In the genomic region with DNA sequence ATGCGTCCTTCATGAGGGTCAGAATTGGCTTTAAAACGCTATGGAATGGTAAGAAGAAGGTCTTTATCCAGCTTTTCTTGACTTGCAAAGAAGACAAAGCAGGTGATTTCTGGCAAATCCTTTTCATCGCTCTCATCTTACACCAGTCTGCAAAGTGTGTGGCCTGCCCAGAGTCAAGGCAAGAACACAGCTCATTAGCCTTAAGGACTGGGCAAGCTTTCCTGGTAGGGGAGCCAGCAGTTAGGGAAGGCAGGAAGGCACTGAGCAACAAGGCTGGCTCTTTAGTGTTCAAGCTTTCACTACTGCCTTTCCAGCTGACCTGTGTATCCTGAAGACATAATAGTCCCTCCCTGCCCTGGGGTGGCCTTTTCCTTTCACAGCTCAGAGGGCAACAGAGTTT, we compare ENCODE assay signal across 12 mouse cellular contexts.
A peak's percentile ranks its signal among the peaks of the same experiment; 100 is the strongest.
DNase-seq lines count a peak whose midpoint lies in the region; ATAC-seq and TF ChIP-seq lines count a peak whose summit lies in the region.
"Had no signal": no experiment of that assay in that cellular context is flagged by ENCODE, and none has a peak within 500 bp of the region (broad histone marks: within the 10 kb centered on the region; RNA-seq: fewer than 3 reads in every experiment).

No protein-coding gene starts in this region.

- TF ChIP-seq EP300 in liver, postnatal 0 days (IDR thresholded peaks at IDR 0.05; ENCODE audit: low read depth) = no peak

- no peaks in the 10 kb centered on the region for H3K4me1 ChIP-seq in midbrain, embryonic 11.5 days (ENCODE audit: control insufficient read depth, insufficient read depth, low read length)
- H3K4me1 ChIP-seq in midbrain, embryonic 10.5 days = peaks cover 5% of the 10 kb centered on the region; the same call in 1 of the 2 replicates
- no peaks in the 10 kb centered on the region; the same call in 1 of the 2 replicates for H3K4me1 ChIP-seq in limb, embryonic 11.5 days (ENCODE audit: control insufficient read depth, insufficient read depth, low read length)
- no peaks in the 10 kb centered on the region for H3K4me1 ChIP-seq in liver, postnatal 0 days (ENCODE audit: insufficient read depth)

- ATAC-seq in midbrain, embryonic 11.5 days (ENCODE audit: low FRiP score) = peak; percentile 53; the same call in 1 of the 2 replicates
- ATAC-seq in limb, embryonic 11.5 days (ENCODE audit: insufficient number of reproducible peaks, low FRiP score, low TSS enrichment, low read depth) = 0 out of 2 replicates have a peak, but pooled peaks have one; percentile 45
- ATAC-seq in liver, postnatal 0 days = no peak
- no peak for ATAC-seq in erythroid progenitor cell, adult 5-6 weeks (replicated peaks; ENCODE audit: low FRiP score, poor library complexity, severe bottlenecking)

- H3K27ac ChIP-seq in midbrain, embryonic 11.5 days (ENCODE audit: low read depth, low read length) = no peak overlapping the region
- no peak overlapping the region for H3K27ac ChIP-seq in midbrain, embryonic 10.5 days (replicated peaks)
- H3K27ac ChIP-seq in limb, embryonic 11.5 days (replicated peaks; ENCODE audit: low read depth, low read length) = no peak overlapping the region
- H3K27ac ChIP-seq in liver, postnatal 0 days (ENCODE audit: low read depth) = no peak overlapping the region
- H3K27ac ChIP-seq: layer of hippocampus, adult 2 months had no signal

- DNase-seq in cerebellum, postnatal 14 days = peak; percentile 20 to 32
- DNase-seq in cerebellum, adult 8-10 months = no peak
- no peak for DNase-seq in midbrain, embryonic 11.5 days (ENCODE audit: low spot score, missing footprints)
- DNase-seq in midbrain, embryonic 10.5 days (ENCODE audit: low spot score) = no peak
- peak; percentile 34 for DNase-seq in limb, embryonic 11.5 days (ENCODE audit: low spot score)
- DNase-seq in skeletal muscle tissue, adult 2 months (ENCODE audit: low read depth, low spot score) = peak; percentile 3
- DNase-seq in liver, postnatal 0 days = no peak
- DNase-seq: cerebellum, adult 9-11 months; kidney, adult 18-20 months had no signal

- no peaks in the 10 kb centered on the region for H3K36me3 ChIP-seq in midbrain, embryonic 11.5 days (ENCODE audit: control insufficient read depth, insufficient read depth, low read length)
- H3K36me3 ChIP-seq in midbrain, embryonic 10.5 days = no peaks in the 10 kb centered on the region
- no peaks in the 10 kb centered on the region for H3K36me3 ChIP-seq in limb, embryonic 11.5 days (ENCODE audit: control insufficient read depth, insufficient read depth, low read length)
- H3K36me3 ChIP-seq in liver, postnatal 0 days (replicated peaks; ENCODE audit: insufficient read depth, low read length) = no peaks in the 10 kb centered on the region

- no peak overlapping the region for H3K4me3 ChIP-seq in midbrain, embryonic 11.5 days (ENCODE audit: low read depth, low read length)
- H3K4me3 ChIP-seq in midbrain, embryonic 10.5 days = no peak overlapping the region
- no peak overlapping the region for H3K4me3 ChIP-seq in limb, embryonic 11.5 days (ENCODE audit: low read depth, low read length)
- H3K4me3 ChIP-seq in liver, postnatal 0 days (ENCODE audit: low read depth, low read length) = no peak overlapping the region
- H3K4me3 ChIP-seq: layer of hippocampus, adult 2 months had no signal

- TF ChIP-seq CTCF in liver, postnatal 0 days (IDR thresholded peaks at IDR 0.05; ENCODE audit: low read depth) = no peak

- H3K9ac ChIP-seq in midbrain, embryonic 11.5 days (ENCODE audit: low read length) = no peak overlapping the region
- no peak overlapping the region for H3K9ac ChIP-seq in limb, embryonic 11.5 days (ENCODE audit: low read length)
- no peak overlapping the region for H3K9ac ChIP-seq in liver, postnatal 0 days (replicated peaks)
- H3K9ac ChIP-seq: lung, embryonic 14.5 days had no signal

- no peaks in the 10 kb centered on the region for H3K9me3 ChIP-seq in midbrain, embryonic 11.5 days (ENCODE audit: control insufficient read depth, low read length)
- H3K9me3 ChIP-seq in midbrain, embryonic 10.5 days (replicated peaks) = no peaks in the 10 kb centered on the region
- no peaks in the 10 kb centered on the region for H3K9me3 ChIP-seq in limb, embryonic 11.5 days (ENCODE audit: control insufficient read depth, low read length)
- H3K9me3 ChIP-seq in liver, postnatal 0 days (ENCODE audit: low read length) = no peaks in the 10 kb centered on the region

- H3K27me3 ChIP-seq in midbrain, embryonic 11.5 days (ENCODE audit: control insufficient read depth, insufficient read depth, low read length) = no peaks in the 10 kb centered on the region
- H3K27me3 ChIP-seq in midbrain, embryonic 10.5 days (ENCODE audit: low read depth, poor library complexity, severe bottlenecking) = no peaks in the 10 kb centered on the region
- H3K27me3 ChIP-seq in limb, embryonic 11.5 days (ENCODE audit: control insufficient read depth, insufficient read depth, low read length) = no peaks in the 10 kb centered on the region
- no peaks in the 10 kb centered on the region for H3K27me3 ChIP-seq in liver, postnatal 0 days (ENCODE audit: insufficient read depth, low read length)

- 47% methylated on average over 3 of the region's 3 CpGs for WGBS in midbrain, embryonic 11.5 days
- 57% methylated on average over 3 of the region's 3 CpGs for WGBS in midbrain, embryonic 10.5 days
- WGBS in limb, embryonic 11.5 days = 72% methylated on average over 3 of the region's 3 CpGs
- WGBS in liver, postnatal 0 days (ENCODE audit: insufficient replicate concordance) = 53% methylated on average over 3 of the region's 3 CpGs

- H3K4me2 ChIP-seq in midbrain, embryonic 11.5 days = no peak overlapping the region
- peak overlapping the region; percentile 13; the same call in 1 of the 2 replicates for H3K4me2 ChIP-seq in limb, embryonic 11.5 days (ENCODE audit: low read depth, severe bottlenecking)
- no peak overlapping the region for H3K4me2 ChIP-seq in liver, postnatal 0 days (ENCODE audit: low read depth, low read length)
- H3K4me2 ChIP-seq: lung, embryonic 14.5 days had no signal

Comparison
In these comparisons a context has a peak if more than half of its experiments do, and no peak if none do; other contexts are left out.
1. DNase-seq: peak in cerebellum, postnatal 14 days (2 of 2), limb, embryonic 11.5 days (single experiment) and skeletal muscle tissue, adult 2 months (single experiment); none in cerebellum, adult 8-10 months (single experiment), midbrain, embryonic 11.5 days (single experiment), midbrain, embryonic 10.5 days (single experiment) and liver, postnatal 0 days (single experiment).
2. ATAC-seq: peak in midbrain, embryonic 11.5 days (single experiment) and limb, embryonic 11.5 days (single experiment); none in liver, postnatal 0 days (single experiment) and erythroid progenitor cell, adult 5-6 weeks (single experiment).